Mouse (Mus musculus): ENCODE results near the gene Aprt.

Gene Aprt

DNA sequence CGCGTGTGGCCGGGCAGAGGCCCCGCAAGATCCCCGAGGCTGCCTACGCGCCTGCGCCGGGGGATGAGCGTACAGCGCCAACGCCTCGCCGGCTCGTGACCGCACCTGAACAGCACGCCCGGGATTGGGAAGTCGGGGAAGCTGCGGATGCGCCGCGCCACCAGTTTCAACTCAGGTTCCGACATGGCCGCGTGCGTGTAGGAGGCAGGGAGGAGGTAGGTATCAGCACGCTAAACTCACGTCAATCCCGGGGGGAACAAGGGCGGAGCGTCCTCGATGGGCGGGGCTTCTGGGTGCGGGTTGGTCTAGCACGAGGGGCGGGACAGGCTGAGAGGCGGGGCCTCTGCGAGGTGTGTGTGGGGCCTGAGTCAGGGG, at the start of gene Aprt:
Gene Aprt (minus strand): TSS at position 262 of the 375 bp plus-strand sequence.
- DNase-seq (ENCODE audit: low read depth) = peak; percentile 95

DNA sequence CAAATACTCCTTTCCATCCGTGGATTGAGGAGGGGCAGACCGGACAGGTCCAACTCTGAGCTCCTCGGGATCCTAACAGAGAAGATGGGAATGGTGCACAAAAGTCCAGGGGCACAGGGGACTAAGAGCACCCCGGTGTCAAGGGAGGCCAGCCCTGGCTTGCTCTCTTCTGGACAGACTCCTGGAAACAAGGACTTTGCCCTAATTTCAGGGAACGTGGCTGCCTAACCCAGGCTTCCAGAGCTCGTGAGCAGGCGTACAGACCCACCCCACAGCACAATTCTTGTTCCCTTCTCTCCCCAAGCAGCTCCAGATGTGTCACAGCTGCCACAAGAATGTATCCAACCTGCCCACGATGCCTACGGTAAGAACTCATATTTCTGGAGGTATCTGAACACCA, 49.1 kb upstream of the Aprt start:
- no peak for DNase-seq (ENCODE audit: low read depth)

DNA sequence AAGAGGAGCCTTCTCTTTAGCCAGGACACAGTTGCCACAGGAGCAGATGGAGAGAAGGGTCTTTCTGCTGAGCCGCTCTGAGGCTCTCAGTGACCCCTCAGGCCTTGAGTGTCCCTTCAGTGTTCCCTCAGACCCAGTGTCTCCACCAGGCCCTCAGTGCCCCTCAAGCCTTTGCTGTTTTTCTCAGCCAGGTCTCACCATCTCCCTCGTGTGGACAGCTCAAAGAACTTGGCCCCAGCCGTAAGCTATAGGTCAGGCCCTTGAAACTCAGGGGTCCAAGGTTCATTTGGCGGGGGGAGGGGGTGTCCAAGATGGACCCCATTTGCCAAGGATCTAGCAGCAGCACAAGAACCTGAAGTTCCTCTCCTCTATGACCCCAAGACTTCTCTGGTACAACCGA, 47.9 kb upstream of the Aprt start:
- no peak for DNase-seq (ENCODE audit: low read depth)

DNA sequence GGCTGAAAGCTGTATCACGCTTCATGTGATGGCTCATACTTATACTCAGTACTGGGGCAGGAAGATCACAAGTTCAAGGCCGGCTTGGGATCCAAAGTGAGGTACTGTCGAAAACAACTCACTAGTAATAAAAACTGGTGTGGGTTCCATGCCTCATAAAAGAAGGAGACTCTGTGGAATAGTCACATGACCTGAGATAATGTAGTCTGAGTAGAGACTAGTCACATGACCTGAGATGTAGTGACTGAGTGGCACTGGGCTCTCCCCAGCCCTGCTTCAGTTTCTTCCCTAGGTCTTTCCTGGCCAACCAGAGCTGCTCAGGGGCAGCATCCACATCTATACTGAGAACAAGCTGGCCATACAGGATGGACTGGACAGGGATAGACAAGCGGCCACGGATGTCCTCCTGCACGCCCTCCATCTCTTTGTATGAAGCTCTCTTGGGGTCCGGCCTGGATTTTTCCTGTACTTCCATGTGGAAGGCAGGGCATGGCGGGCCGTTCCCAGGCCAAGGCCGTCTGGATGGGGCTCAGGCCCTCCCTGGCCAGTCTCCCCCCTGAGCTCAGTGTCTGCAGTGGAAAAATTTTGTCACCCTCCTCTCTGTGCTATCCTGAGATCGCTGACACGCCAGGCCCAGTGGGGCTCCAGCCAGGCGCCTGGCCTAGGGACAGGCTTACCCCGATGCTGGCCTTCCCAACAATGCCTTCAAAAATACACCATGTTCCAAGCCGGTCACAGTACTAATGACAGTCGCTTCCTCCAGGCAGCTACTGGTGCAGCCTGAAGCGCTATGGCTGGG, 47.3 kb upstream of the Aprt start:
- no peak for DNase-seq (ENCODE audit: low read depth)

DNA sequence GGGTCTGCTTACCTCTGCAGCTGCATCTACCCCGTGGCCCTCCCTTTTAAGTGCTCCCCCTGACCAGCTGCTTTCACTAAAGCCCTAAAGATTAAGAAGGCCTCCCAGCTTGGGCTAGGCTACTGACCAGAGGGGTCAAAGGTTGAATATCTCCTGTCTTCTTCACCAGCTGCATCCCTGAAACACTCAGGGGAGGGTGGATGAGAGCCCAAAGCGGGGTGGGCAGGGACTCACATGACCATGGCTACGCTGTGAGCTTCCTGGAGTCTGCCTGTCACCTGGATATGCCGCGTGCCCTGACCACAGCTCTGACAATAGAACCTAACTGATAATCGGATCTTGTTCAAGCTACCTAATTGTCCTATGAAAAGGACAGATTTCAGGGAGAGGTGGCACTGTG, 46.0 kb upstream of the Aprt start, which contains the start of gene Pabpn1l:
Gene Pabpn1l (minus strand): TSS at position 13 of the 400 bp plus-strand sequence.
- DNase-seq (ENCODE audit: low read depth) = no peak

DNA sequence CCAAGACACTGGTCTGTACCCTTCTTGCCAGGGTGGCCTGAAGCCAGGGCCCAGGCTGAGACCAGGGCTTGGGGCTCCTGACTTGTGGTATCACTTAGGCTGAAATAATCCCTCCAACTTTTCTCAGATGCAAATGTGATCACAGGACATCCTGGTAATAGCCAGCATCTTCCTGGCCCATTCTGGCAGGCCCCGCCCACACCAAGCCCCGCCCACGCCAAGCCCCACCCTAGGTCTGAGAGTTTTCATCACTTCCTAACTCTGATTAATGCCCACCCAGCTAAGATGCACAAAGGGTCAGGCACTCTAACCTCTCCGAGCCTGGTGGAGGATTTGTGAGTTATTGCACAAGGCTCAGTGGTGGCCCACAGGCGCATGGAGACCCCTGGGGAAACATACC, 43.7 kb upstream of the Aprt start:
- DNase-seq (ENCODE audit: low read depth) = no peak

DNA sequence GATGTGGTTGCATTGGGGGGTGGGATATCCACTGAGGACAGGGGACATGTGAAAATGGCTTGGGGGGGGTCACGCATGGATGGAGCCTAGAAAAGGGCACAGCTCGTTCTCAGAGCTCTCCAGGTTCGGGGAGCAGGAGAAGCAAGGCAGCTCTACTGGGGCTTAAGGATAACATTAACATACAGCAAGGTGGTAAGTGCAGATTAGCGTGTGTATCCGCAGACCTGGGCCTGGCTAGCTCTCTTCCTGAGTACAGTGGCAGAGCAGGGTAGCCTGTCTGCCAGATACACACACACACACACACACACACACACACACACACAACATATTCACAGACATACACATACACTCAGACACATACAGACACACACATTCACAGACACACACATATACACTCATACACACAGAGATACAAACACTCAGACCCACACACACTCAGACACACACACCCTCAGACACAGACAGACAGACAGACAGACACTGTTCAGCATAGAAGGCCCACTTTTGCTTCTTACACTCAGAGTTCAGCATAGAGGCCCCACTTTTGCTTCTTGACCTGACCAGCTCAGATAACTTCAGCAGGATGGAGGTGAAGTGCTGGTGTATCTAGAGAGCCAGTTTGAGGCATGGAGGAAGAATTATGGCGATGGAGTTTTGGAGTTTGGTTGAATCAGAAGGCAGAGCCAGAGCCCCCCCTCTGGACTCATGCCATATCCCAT, 42.1 kb upstream of the Aprt start:
- DNase-seq (ENCODE audit: low read depth) = peak; percentile 66

DNA sequence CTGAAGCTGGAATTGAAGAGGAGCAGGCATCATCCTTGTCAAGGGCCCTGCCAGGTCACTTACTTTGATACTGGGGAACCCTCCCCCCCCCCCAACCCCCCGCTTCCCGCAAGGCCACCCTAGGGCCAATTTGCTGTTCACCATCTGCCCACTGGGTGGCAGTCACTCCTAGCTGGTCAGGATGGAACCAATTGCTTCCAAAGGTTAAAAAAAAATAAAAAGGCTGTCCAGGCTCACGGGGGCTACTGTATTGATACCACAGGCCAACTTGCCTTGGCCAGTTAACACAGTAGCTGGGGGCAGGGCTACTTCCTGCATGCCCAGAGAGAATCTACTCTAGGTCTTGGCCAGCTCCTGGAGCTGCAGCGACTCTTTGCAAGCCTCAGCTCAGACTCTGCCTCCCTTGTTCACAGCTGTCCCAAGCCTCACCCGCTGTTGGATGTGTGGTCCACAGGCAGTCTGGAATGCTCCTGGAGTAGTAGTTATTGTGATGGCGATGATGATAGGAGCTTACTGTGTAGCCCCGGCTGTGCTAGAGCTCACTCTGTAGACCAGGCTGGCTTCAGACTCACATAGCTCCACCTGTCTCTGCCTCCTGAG, 41.3 kb upstream of the Aprt start:
- peak; percentile 66 for DNase-seq (ENCODE audit: low read depth)

DNA sequence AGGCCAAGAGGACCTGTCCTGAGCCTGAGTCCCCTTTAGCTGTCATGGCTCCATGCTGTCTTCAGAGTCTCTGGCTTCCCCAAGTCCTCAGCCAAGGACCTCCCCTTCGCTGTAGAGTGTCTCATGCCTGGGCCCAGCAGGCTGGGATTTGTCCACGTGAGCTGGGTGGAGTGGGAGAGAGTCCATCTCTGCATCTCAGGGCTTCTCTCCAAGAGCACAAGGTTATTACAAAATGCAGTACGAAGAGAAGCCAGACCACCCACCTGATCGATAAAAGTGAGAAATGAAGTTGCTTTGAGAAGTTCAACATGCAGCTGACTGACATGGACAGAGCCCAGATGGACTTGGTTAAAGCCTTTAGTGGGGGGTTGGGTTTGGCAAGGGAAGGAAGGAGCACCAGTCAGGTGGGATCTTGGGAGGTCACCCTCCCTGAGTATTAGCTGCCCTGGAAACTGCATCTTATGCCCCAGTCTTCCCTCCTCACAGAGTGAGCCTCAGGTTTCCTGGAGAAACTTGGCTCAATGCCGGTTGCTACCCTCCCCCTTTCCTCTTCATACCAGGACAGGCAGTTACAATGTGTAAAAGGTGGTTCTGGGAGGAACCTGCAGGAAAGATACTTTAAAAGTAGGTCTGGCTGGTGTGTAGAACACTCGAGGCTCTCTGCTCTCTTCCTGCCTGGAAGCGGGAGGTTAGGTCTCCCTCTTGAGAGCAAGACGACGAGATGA, 39.6 kb upstream of the Aprt start:
- no peak for DNase-seq (ENCODE audit: low read depth)

DNA sequence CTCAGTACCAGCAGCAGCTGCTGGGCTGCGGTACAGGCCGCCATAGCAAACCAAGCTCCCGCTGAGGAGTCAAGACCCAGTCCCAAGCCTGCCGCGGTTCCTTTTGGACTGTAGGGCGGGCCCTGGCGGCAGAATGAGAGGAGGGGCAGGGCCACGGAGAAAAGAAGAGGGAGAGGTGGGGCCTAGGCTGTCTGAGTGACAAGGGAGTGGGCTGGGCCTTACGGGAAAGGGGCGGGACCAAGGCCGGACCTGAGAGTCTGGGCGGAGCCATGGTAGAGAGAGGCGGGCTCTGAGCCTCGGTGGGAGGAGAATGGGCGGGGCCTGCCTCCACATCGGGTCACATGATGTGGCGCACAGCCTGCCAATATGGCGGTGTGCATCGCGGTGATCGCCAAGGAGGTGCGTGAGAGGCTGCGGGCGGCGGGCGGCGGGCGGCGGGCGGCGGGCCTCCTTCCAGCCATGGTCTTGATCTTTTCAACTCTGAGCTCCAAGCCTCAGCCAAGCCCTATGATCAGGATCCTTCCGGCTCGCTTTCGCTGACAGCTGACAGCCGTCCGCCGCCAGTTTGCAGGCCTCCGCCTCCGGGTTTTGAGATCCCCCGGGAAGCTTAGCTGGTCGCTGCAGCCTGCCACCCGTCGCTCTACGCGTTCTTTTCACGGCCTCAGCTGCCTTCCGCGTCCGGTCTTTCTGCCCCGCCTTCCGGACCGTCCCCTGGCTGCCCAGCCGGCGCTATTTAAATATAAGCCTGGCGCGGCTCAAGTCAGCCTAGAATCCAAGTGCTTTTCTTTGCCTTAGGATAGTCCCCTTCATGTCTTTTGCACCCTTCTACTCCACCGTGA, 34.8 kb upstream of the Aprt start, which contains the start of the genes Galns and Trappc2l:
Gene Galns (minus strand): TSS at position 169 of the 839 bp plus-strand sequence.
Gene Trappc2l (plus strand): TSS at position 346 of the 839 bp plus-strand sequence.
- peak; percentile 95 for DNase-seq (ENCODE audit: low read depth)

DNA sequence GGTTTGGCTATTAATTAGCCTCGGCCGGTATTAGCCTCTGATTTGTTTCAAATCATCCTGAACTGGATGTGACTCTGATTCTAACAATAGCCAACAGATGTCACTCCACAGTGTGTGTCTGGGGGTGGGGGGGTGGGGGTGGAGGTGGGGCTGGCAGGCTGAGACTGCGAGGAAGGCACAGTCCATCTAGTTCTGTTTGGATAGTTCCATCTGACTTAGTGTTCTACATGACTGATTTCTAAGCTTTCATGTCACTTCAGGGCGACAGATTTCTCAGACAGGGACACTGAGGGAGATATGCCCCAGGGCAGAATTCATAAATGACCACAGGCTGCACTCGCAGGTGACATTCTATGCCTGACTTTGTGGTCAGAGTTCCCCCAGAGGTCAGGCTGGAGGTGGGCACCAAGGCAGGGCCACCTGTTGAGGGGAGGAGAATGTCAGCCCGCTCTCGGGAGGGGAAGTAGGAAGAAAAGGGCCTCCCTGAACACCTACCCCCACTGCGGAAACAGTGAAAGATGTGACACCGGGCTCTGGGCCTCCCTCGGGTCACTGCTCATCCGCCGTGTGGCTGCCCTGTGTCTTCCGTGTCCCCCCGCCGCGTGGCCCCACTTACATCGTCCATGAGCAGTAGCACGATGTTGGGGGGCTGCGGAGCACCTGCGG, 34.0 kb upstream of the Aprt start:
- no peak for DNase-seq (ENCODE audit: low read depth)

DNA sequence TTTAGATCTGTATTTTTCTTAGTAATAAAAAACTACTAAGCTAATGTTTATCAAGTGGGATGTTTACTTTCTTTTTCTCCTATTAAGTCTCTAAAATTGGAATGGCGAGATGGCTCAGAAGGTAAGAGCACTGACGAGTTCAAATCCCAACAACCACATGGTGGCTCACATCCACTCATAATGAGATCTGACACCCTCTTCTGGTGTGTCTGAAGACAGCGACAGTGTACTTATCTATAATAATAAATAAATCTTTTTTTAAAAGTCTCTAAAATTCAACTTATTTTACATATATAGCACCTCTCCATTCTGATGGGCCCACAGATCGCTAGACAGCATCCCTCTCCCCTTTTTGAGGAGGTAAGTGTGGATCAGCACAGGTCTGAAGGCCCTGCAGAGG, 33.5 kb upstream of the Aprt start:
- no peak for DNase-seq (ENCODE audit: low read depth)

DNA sequence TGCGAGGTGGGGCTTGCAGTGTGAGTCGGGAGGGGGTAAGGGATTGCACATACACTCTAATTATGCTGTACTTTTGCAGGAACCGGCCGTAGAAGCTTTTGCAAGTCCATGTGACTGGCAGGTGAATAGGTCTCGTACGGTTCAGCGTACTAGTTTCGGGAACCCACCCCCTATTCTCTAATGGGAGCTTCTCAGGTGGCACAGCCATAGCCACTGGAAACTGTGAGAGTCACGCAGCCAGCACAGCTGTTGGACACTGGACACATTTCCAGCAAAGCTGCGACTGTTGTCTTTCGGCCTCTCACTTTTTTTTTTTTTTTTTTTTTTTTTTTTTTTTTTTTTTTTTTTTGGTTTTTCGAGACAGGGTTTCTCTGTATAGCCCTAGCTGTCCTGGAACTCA, 30.1 kb upstream of the Aprt start:
- DNase-seq (ENCODE audit: low read depth) = no peak

DNA sequence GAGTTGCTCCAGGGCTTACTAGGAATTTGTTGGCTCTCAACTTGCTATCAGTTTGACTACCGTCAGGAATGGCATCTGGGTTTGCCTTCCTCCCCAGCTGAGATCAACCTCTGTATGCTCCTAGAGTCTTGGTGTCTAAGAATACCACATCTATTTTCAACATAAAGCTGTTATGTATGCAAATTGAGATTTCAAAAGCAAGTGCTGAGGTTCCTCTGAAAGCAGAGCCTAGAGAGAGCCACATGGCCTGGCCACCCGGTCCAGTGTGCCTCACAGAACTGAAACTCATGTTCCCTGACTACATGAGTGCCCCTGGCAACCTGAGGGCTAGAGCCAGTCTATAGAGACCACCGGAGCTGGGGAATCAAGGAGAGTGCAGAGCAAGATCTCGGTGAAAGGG, 28.7 kb upstream of the Aprt start:
- no peak for DNase-seq (ENCODE audit: low read depth)

DNA sequence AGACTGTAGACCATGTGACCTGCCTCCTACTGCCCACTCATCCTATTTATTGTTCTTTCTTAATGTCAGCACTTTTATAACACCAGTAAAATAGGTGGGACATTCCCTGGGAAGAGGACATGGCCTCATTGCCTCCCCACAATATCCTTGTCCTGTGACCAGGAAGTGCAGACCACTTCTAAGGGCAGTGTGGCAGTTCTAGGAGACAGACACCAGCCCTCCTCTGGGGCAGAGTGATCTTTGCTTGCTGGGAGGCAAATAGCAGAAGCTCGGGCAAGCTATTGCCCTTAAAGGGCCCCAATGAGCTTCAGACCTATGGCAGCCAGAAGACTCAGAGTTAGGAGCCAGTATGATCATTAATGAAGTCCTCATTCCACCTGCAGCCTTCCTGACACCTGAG, 27.9 kb upstream of the Aprt start:
- no peak for DNase-seq (ENCODE audit: low read depth)

DNA sequence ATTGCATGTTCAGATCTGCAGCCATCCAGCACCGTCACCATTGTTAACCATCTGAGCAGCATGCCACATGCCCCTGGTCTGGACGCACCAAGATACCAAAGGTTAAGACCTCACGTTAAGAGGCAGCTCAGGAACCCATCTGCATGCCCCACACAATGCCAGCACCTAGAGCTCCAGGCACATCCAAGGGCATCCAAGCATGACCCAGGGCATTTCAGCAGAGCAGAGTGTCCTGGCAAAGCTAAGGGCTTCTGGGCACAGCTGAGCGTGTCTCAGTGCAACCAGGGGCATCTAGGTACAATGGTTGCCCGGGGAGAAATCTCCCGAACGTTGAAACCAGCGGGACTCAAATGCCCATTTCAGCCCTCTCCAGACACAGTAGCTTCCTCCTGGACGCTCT, 24.0 kb upstream of the Aprt start:
- DNase-seq (ENCODE audit: low read depth) = no peak

DNA sequence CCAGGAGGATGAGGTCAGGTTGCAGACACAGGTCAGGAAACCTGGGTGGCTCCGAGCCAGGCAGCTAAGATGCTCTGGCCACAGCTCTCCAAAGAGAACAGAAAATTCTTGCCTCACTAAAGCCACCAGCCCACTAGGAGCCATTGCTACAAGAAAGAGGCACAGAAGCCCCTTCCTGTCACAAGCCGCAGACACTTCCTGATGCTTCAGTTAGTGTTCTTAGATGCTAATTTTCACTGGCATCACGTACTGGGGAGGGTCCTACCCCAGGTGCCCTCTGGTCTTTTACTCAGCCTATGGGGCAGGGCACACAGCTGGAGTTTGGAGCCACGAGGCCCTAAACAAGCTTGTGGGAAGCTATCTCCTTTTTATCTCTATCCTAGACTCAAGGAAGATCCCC, 19.3 kb upstream of the Aprt start:
- no peak for DNase-seq (ENCODE audit: low read depth)

DNA sequence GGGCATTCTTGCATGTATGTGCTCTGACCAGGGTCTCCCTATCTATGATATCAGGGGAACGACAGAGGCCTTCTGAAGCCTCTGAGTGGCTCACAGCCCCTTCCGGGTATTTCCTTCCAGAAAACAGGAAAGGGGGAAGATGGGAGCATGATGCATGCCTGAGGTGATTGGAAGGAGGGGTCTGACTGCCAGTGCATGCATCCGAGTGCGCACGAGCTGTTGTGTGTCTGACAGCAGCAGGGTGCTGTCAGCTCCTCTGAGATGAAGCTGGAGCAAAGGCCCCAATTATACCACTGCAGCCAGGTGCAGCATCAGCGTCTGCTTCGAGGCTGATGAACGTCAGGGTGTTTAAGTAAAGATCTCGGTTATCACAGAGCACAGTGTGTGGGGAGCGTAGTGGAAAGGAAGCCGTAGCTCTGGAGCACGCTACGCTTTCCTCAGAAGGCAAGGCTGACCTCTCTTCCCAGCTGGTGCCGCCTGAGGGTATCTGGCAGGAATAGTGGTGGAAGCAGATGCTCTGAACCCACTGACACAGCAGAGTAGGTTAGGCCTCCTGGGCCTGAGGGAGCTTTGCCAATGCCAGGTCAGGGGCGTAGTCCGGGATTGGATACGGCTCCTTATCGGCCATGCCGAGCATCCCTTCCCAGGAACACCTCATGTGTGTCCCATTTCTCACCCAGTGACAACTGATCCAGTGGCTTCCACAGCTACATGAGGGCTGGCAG, 17.2 kb upstream of the Aprt start:
- DNase-seq (ENCODE audit: low read depth) = no peak

DNA sequence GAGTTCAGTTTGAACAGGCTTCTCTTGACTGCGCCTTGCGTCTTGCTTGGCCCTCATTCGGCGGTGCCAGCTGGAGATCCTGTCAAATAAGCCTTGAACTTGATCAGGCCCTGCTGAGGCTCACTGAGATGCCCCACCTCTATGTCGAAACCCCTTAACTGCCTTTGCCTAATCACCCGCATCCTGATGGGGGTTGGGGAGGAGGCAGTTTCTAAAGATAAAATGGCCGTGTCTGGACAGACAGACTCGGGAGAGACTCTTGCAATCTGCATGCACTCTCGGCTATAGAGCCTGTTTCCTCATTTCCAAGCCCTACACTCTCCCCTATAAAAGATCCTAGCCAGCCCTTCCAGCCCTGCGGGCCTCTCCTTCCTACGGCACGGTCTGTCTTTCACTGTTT, 16.5 kb upstream of the Aprt start:
- DNase-seq (ENCODE audit: low read depth) = no peak

DNA sequence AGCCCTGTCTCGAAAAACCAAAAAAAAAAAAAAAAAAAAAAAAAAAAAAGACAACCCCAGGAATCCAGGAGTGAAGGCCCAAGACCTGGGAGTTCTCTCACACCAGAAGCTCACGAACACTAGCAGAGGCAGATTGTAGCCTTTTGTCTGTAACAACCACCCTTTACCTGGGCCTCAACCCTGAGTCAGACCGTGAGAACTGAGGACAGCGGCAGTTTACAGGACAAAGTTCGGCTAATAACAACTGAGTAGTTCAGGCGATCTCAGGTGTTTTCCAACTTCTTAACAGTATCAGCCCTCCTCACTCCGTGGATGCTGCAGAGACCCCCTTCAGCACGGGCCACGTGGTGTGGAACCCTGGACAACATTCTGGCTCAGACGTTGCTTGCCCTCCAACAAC, 10.0 kb upstream of the Aprt start:
- no peak for DNase-seq (ENCODE audit: low read depth)

Data from c-Kit-positive CD71-positive TER-119-negative erythroid progenitor cells, embryonic 14.5 days (primary cell).